Mouse (Mus musculus) left cerebral cortex, postnatal 36 days (tissue): ENCODE measurements around the gene Polg2. TPM values are rescaled to one million over a fixed set of nuclear protein-coding genes. Genes with fewer than 3 reads are reported as not detected.
"Not testable (repeated sequence)": the region's sequence is repeated elsewhere in the genome, so short reads cannot be mapped to it uniquely, and the experiment has no call there.

Experiments
- DNase-seq, 2 experiments: peaks; one replicate each; pipeline ENCODE4 v3.0.0; 2021 to 2022; ENCODE audit warnings: low spot score in 2 of 2, mixed read lengths in 1 of 2
- intact Hi-C: fragments of 180-260 bp; cut with DNase I; formaldehyde crosslinking; loops from one replicate; pipeline ENCODE4 v1.15.1; 2025
- microRNA-seq: library from miRNA; unstranded; fragments of <30 nt; microRNA quantifications from one replicate; pipeline ENCODE4 v1.2.0, GENCODE M21; 2022
- total RNA-seq, 2 experiments: library from RNA; stranded (reverse); gene quantifications; 2 replicates each; pipeline ENCODE4 v1.2.3; 2021

Polg2 gene
- total RNA-seq, 2 experiments from 2014 or later = 3.0 to 3.2 TPM

- no peak for DNase-seq
- intact Hi-C loops = loop anchor here (5.0 kb wide), 1 partner anchor 57 kb away; no protein-coding TSS in a partner anchor
Measured at GRCm38 (mm10) chr11:106739116-106739515, 40.2 kb downstream of the Polg2 start.

- intact Hi-C loops = loop anchor here (5.0 kb wide), 1 partner anchor 55 kb away; no protein-coding TSS in a partner anchor
- peak; percentile 23 to 29 for DNase-seq
Measured at GRCm38 (mm10) chr11:106737178-106737621, 42.1 kb downstream of the Polg2 start.

GRCm38 (mm10) chr11:106736614-106737013 is 42.7 kb downstream of the Polg2 start:
- intact Hi-C loops = loop anchor here (5.0 kb wide), 1 partner anchor 54 kb away; no protein-coding TSS in a partner anchor
- no peak for DNase-seq

GRCm38 (mm10) chr11:106730714-106731113 is 48.6 kb downstream of the Polg2 start:
- no peak for DNase-seq
- intact Hi-C loops = no loop called here

DNA sequence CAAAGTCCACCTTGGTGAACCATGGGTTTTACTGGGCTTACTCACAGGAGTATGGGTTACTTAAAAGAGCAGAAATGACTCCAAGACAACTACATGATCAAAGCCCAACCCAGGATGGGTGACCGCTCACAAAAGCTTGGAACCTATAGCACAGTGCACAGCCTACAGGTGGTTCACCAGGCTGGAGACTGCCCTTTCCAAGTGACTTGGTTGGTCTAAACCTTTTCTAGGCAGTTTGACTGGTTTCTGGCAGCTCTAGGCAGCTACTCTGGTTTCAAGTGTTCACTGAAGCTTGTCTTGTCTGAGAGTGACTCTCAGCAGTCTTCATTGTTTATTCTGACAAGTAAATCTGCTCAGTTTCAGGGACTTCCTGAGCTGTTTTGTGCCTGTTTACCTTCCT is 49.7 kb downstream of the Polg2 start:
- intact Hi-C loops = no loop called here
- DNase-seq = no peak

GRCm38 (mm10) chr11:106728402-106729366 is 50.7 kb downstream of the Polg2 start:
- DNase-seq = no peak
- intact Hi-C loops = no loop called here

DNA sequence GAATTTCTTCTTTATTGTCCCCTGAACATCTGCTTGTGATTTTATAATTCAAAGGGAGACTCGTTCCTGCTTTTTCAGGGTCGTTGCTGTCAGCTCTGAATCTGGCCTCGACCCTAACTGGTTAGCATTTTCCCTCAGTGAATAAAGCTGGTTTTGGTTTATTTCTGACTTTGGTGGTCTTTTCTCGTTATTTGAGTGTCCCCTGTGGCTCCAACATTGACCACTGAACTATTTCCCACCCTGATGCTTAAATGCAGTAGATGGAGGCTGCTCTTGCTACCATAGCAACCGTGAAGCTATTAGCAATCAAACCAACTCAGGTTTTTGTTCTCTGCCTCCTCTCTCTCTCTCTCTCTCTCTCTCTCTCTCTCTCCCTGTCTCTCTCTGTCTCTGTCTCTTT is 51.4 kb downstream of the Polg2 start:
- intact Hi-C loops = no loop called here
- DNase-seq = no peak

DNA sequence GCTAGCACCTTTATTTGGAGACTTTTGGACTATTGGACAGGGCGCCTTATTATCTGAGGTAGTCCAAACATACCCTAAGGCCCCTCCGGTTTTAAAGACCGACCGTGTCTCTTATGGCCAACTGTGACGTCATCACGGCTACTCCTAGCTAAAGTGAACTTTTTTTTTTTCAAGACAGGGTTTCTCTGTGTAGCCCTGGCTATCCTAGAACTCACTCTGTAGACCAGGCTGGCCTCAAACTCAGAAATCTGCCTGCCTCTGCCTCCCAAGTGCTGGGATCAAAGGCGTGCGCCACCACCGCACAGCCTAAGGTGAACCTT is 54.5 kb downstream of the Polg2 start:
- intact Hi-C loops, DNase-seq: not testable (repeated sequence)

DNA sequence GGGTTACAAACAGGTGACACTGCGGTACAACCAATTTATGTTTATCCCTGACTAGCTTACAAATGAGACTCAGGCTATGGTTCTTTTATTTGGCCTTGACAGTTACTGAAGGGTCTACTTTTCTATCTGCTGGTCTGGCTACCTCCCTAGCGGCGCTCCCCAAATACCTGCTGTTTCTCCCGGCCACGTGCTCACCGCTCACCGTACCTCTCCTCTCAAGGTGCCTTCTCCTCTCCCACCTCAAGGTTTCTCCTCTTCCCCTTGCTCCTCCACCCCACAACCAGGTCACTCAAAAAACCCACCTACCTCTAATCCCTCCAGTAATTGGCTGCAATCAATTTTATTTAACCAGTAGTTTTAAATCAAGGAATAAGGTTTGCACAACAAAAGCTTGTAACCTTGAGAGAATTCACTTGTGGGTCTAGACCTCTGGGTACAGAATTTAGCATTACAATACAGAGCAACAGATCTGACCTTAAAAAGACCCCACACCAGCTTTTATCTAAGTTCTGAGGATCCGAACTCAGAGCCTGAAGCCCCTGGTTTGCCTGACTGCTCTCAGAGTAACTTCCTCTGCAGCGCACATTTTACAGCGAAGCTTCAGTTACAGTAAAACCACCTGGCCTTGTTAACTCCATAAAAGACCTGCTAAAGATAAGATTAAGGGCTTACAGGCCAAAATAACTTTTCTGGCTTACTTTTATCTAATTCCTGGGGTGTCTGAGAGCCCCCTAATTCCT is 55.0 kb downstream of the Polg2 start:
- DNase-seq = no peak
- intact Hi-C loops = no loop called here

- no peak for DNase-seq
- intact Hi-C loops = no loop called here
Measured at GRCm38 (mm10) chr11:106723611-106724125, 55.7 kb downstream of the Polg2 start.

GRCm38 (mm10) chr11:106722831-106723361 is 56.4 kb downstream of the Polg2 start:
- DNase-seq = no peak
- intact Hi-C loops = no loop called here

DNA sequence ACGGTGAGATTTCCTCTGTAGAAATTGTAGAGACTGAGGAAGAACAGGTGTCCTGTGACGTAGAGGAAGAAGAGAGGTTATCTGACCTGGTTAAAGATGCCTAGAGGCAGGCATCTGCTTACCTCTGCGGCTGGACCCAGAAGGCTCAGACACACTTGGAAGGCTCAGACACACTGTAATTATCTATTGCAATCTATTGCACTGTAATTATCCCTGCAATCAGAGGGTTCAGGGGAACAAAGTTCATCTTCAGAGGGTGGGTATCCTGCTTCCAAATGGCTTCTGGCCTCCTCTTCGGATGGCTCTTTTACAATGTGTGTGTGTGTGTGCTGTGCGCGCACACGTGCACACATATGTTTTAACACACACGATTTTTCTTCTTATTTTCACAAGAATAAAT is 59.0 kb downstream of the Polg2 start:
- intact Hi-C loops = no loop called here
- DNase-seq = no peak

Small RNA genes lying within 50 kb of the gene (microRNA-seq; reads per million reads assigned to microRNA genes)
- gene Gm25994 (not detected), gene Mir3064 (17.5 reads per million, percentile 37 among the genes with 10 or more reads in this experiment)

Other genes starting within 250 kb of the Polg2 start
- gene Tex2, start 166.1 kb downstream of the Polg2 start, total RNA-seq = 100 to 1,000 TPM; 102 to 112 TPM
- 10 to 100 TPM; 16.9 to 18.8 TPM for gene Pecam1, start 28.9 kb downstream of the Polg2 start, total RNA-seq
- under 1 TPM in 1 of 2 experiments, not detected in 1; 0.25 TPM for gene Milr1, start 28.3 kb downstream of the Polg2 start, total RNA-seq
- gene Ddx5, start 9.6 kb upstream of the Polg2 start, total RNA-seq = 100 to 1,000 TPM; 574 to 675 TPM
- 10 to 100 TPM in 1 of 2 experiments, 1 to 10 TPM in 1; 8.2 to 15.8 TPM for gene Cep95, start 9.7 kb upstream of the Polg2 start, total RNA-seq
- gene Smurf2, start 141.2 kb upstream of the Polg2 start, total RNA-seq = 10 to 100 TPM; 26.3 to 30.9 TPM
- 10 to 100 TPM; 23.0 to 34.0 TPM for gene Kpna2, start 220.0 kb upstream of the Polg2 start, total RNA-seq
- 1 to 10 TPM; 3.7 to 4.0 TPM for gene 1810010H24Rik, start 246.1 kb upstream of the Polg2 start, total RNA-seq